Mouse (Mus musculus) embryo, embryonic 9.5 days (tissue): ENCODE data around the gene Frmd8.

Experiments used
- DNase-seq: peaks from one replicate; pipeline ENCODE4 v3.0.0-alpha.2; 2017; ENCODE audit errors: extremely low spot score

The Frmd8 gene

DNA sequence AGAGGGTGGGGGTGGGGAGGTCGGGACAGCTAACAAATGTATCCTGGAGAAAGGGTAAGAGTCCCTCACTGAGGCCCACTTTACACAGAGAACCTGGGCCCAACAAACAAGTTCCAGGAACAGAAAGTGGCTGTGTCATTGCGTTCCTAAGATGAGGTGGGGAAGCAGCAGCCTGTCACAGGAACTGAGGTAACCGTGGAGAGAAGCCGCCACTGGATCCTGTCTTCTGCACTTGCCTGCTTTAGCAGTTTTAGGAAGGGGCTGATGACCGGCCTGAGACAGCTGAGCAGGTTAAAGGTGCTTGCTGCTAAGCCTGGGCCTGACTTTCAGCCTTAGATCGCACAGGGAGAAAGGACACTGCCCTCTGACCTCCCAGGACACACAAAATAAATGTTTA lies 68.3 kb downstream of the Frmd8 start:
- peak; percentile 45 for DNase-seq

GRCm38 (mm10) chr19:5806051-5806808 lies 68.8 kb downstream of the Frmd8 start:
- DNase-seq = peak; percentile 59

- peak; percentile 47 for DNase-seq
Measured at GRCm38 (mm10) chr19:5804371-5804899, 70.6 kb downstream of the Frmd8 start.

DNA sequence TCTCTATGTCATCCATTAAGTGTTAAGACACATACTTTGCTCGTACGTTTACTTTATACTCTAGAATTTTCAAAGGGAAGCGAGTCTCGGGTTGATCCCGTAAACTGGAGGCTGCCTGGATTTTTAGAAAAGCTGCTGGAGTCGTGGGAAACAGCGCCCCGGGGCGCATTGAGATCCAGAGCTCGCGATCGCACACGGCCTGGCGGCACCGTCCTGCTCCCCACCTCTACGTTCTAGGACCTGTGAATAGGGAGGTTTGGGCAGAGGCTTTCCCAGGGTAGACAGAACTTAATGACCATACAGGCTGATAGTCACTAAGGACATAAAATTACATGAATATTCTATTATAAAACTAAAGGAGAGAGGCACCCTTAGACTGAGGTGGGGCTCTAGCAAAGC lies 71.2 kb downstream of the Frmd8 start:
- no peak for DNase-seq

GRCm38 (mm10) chr19:5803041-5803880 lies 71.8 kb downstream of the Frmd8 start:
- peak; percentile 100 for DNase-seq

GRCm38 (mm10) chr19:5802787-5803040 lies 72.4 kb downstream of the Frmd8 start:
- DNase-seq = no peak

DNA sequence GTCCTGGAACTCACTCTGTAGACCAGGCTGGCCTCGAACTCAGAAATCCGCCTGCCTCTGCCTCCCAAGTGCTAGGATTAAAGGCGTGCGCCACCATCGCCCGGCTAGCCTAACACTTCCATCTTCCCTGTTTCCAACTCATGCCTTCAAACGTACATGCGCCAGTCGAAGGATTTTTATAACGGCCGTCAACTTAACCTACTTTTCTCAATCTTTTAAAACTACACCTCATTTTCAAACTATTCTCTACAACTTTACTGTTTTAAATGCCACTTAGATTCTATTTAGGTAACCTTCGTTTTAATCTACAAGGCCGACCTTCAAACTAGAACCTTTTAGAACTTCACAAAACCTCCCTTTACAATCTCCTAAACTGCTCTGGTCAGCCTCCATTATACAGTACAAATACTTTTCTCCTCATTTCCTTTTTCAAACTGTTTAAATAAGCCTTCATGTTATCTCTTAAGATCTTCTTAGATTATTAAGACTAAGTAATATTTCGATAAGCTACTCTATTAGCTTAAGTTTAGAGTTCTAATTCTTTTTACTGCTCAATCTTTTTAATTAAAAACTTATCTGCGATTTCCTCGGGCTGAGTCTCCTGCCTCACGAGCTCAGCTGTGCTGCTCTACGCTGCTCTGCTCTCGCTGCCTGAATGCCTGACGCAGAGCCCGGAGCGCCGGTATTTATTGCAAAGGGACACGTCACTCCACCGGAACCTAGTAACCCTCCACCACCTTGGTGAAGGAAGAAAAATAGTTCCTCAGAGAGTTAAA lies 72.9 kb downstream of the Frmd8 start:
- peak; percentile 97 for DNase-seq

- DNase-seq = peak; percentile 19
Measured at GRCm38 (mm10) chr19:5801432-5801964, 73.6 kb downstream of the Frmd8 start.

- peak; percentile 60 for DNase-seq
Measured at GRCm38 (mm10) chr19:5800632-5801431, 74.2 kb downstream of the Frmd8 start.

DNA sequence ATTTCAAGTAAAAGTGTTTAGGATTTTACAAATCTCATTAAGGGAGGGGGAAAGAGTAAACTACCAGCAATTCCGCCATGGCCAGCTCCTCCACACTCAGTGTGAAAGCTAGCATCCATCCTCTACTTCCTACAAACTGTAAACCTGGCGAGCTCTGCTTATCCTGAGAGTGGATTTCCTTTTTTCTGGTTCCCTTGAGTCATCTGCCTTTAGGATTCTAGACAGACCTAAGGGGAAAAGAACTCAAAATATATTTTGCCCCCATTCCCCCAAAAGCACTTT lies 74.8 kb downstream of the Frmd8 start:
- DNase-seq = no peak
